Comparison of ENCODE assay signal across 22 mouse cellular contexts in the genomic region with DNA sequence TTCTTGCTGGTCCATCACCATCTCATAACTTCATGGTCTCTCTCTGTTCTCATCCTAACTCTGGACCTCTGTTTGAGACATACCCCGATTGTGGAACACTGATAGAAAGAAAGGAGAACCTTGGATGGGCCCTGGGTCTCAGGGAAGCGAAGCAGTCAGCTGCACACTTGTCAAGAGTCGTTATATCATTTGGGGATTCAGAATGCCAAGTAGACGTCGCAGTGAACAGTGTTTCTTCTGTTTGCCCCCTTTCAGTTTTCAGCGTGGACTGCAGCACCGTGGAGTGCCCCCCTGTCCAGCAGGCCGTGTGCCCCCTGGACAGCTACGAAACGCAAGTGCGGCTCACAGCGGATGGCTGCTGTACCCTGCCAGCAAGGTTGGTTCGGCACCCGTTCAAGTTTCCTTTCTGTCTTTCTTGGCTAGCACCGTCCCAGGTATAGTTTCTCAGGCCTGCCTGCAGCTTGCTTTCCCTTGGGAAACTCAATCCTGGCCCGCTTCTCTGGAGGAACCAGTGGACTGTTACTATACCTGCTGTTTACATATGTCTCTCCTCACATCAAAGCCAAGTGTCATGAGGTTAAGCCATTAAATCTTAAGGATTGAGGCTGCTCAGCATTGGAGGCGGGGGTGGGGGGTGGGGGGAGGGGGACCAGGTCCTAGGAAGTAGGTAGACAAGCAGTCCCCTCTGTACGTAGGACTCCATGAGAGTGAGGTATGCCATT.
A peak's percentile ranks its signal among the peaks of the same experiment; 100 is the strongest.
DNase-seq lines count a peak whose midpoint lies in the region; ATAC-seq and TF ChIP-seq lines count a peak whose summit lies in the region.
"Had no signal": no experiment of that assay in that cellular context is flagged by ENCODE, and none has a peak within 500 bp of the region (broad histone marks: within the 10 kb centered on the region; RNA-seq: fewer than 3 reads in every experiment).

No protein-coding gene starts in this region.

- ATAC-seq in kidney, embryonic 16.5 days (ENCODE audit: low FRiP score, low TSS enrichment) = peak; percentile 60

- H3K27ac ChIP-seq in kidney, embryonic 16.5 days (ENCODE audit: low read length) = 0 out of 2 replicates have a peak overlapping the region, but pooled peaks have one; percentile 20
- H3K27ac ChIP-seq in kidney, adult 2 months (ENCODE audit: insufficient read depth, low read depth, low read length) = no peak overlapping the region
- H3K27ac ChIP-seq: heart, embryonic 15.5 days; left cerebral cortex, adult 2 months; neural tube, embryonic 12.5 days; stomach, embryonic 15.5 days had no signal

- peak; percentile 68 for DNase-seq in gastrocnemius, adult 18-20 months (ENCODE audit: low spot score)
- DNase-seq in gastrocnemius, postnatal 10 days = no peak
- no peak for DNase-seq in kidney, adult 2 months
- DNase-seq in cerebellum, adult 11 months = peak; percentile 6
- peak; percentile 30 for DNase-seq in cerebellum, adult 9-10 months
- no peak for DNase-seq in testis, postnatal 10 days (ENCODE audit: low spot score)
- DNase-seq in lung, postnatal 4 days = no peak
- DNase-seq: adrenal gland, postnatal 14 days; gastrocnemius, postnatal 25 days; heart, postnatal 4 days; kidney, postnatal 36 days; left cerebral cortex, postnatal 4 days; liver; lung, postnatal 14 days; right cerebral cortex, postnatal 14 days had no signal

- no peak overlapping the region for H3K4me2 ChIP-seq in kidney, embryonic 16.5 days (replicated peaks; ENCODE audit: low read depth, low read length)
- H3K4me2 ChIP-seq: heart, embryonic 15.5 days; neural tube, embryonic 12.5 days; stomach, embryonic 15.5 days had no signal

- no peak overlapping the region for H3K9ac ChIP-seq in kidney, embryonic 16.5 days (replicated peaks; ENCODE audit: low read length)
- H3K9ac ChIP-seq: heart, embryonic 15.5 days; neural tube, embryonic 12.5 days; stomach, embryonic 15.5 days had no signal

- H3K4me3 ChIP-seq in kidney, embryonic 16.5 days (ENCODE audit: low read length) = no peak overlapping the region
- H3K4me3 ChIP-seq in kidney, adult 2 months (ENCODE audit: insufficient read depth, low read depth, low read length) = no peak overlapping the region
- H3K4me3 ChIP-seq: heart, embryonic 15.5 days; left cerebral cortex, adult 2 months; megakaryocyte, embryonic 14.5 days; neural tube, embryonic 12.5 days; stomach, embryonic 15.5 days had no signal

- H3K4me1 ChIP-seq in kidney, embryonic 16.5 days (ENCODE audit: insufficient read depth, low read length) = peaks cover 44% of the 10 kb centered on the region
- no peaks in the 10 kb centered on the region for H3K4me1 ChIP-seq in kidney, adult 2 months (ENCODE audit: control insufficient read depth, insufficient read depth, low read length)
- H3K4me1 ChIP-seq: heart, embryonic 15.5 days; megakaryocyte, embryonic 14.5 days; stomach, embryonic 15.5 days had no signal

- WGBS in kidney, embryonic 16.5 days = 55% methylated on average over 18 of the region's 18 CpGs
- WGBS in kidney, adult 2 months = 75% methylated on average over 18 of the region's 18 CpGs

- TF ChIP-seq CTCF in kidney, adult 2 months (conservative IDR thresholded peaks at IDR 0.05; ENCODE audit: insufficient read depth, insufficient read length, low read depth, low read length) = no peak

- no peaks in the 10 kb centered on the region for H3K9me3 ChIP-seq in kidney, embryonic 16.5 days (ENCODE audit: low read length)
- H3K9me3 ChIP-seq: heart, embryonic 15.5 days; neural tube, embryonic 12.5 days; stomach, embryonic 15.5 days had no signal

- H3K27me3 ChIP-seq in kidney, embryonic 16.5 days (ENCODE audit: insufficient read depth, low read length) = no peaks in the 10 kb centered on the region
- H3K27me3 ChIP-seq in kidney, adult 2 months (replicated peaks; ENCODE audit: control insufficient read depth, insufficient read depth, low read length) = no peaks in the 10 kb centered on the region
- H3K27me3 ChIP-seq: CH12.LX; heart, embryonic 15.5 days; megakaryocyte, embryonic 14.5 days; neural tube, embryonic 12.5 days; stomach, embryonic 15.5 days had no signal

- H3K36me3 ChIP-seq in kidney, embryonic 16.5 days (ENCODE audit: insufficient read depth, low read length) = no peaks in the 10 kb centered on the region
- H3K36me3 ChIP-seq in kidney, adult 2 months (ENCODE audit: control insufficient read depth, insufficient read depth, low read length) = no peaks in the 10 kb centered on the region
- H3K36me3 ChIP-seq: heart, embryonic 15.5 days; neural tube, embryonic 12.5 days had no signal

- TF ChIP-seq POLR2A in kidney, adult 2 months (IDR thresholded peaks at IDR 0.05; ENCODE audit: low read depth, low read length) = no peak

Comparison
In these comparisons a context has a peak if more than half of its experiments do, and no peak if none do; other contexts are left out.
1. DNase-seq: peak in gastrocnemius, adult 18-20 months (single experiment), cerebellum, adult 11 months (single experiment) and cerebellum, adult 9-10 months (single experiment); none in gastrocnemius, postnatal 10 days (single experiment), kidney, adult 2 months (single experiment), testis, postnatal 10 days (single experiment) and lung, postnatal 4 days (0 of 2).